Mouse (Mus musculus) left cerebral cortex, postnatal 25 days (tissue): ENCODE measurements around the gene Pnpla2. TPM values are rescaled to one million over a fixed set of nuclear protein-coding genes. Genes with fewer than 3 reads are reported as not detected.

Experiments used
- DNase-seq, 2 experiments: peaks; one replicate each; pipeline ENCODE4 v3.0.0; 2022; ENCODE audit warnings: low spot score in 2 of 2, mixed read lengths in 1 of 2
- intact Hi-C: fragments of 180-260 bp; cut with DNase I; formaldehyde crosslinking; loops from one replicate; pipeline ENCODE4 v1.15.1; 2025
- total RNA-seq, 2 experiments: library from RNA; stranded (reverse); gene quantifications; 2 replicates each; pipeline ENCODE4 v1.2.3; 2021

Gene Pnpla2
- total RNA-seq, 2 experiments from 2014 or later = 21.4 to 28.6 TPM

- no peak for DNase-seq
- intact Hi-C loops = no loop called here
Measured at GRCm38 (mm10) chr7:141497600-141497999, 42.6 kb downstream of the Pnpla2 start.

DNA sequence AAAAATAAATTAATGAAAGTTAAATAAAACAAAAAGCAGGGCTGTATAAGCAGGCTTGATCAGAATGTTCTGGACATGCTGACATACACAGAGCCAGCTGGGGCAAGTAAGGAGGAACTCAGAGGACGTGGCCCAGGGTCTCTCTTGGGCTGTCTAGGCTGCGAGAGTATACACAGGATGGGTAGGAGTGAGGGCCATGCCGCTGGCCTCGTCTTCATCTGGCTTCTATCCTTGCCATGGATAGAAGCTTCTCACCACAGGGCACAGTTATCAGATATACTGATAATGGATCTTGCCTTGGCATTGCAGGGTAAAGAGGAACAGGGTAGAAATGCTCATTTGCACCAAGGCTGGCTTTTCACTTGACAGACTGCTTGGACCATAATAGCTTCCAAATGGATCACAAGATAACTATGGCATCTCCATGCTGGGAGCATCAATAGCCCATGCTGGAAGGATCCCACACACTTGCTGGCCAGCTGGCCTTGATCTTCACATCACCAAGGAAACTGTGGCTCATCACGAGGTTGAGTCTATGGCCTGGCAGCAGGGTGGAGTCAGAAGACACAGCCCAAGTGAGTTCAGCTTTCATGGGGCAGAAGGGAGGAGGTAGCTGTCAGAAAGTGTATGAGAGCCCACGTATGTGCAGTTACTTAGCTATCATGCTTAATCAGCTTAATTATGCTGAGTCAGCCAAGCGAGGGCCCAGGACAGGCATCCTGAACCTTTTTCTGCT, 47.0 kb downstream of the Pnpla2 start:
- intact Hi-C loops = no loop called here
- no peak for DNase-seq

GRCm38 (mm10) chr7:141502556-141502905, 47.5 kb downstream of the Pnpla2 start:
- DNase-seq = no peak
- intact Hi-C loops = no loop called here

GRCm38 (mm10) chr7:141506278-141506677, 51.3 kb downstream of the Pnpla2 start:
- intact Hi-C loops = no loop called here
- DNase-seq = no peak

GRCm38 (mm10) chr7:141508160-141508559, 53.2 kb downstream of the Pnpla2 start:
- intact Hi-C loops = no loop called here
- no peak for DNase-seq

- intact Hi-C loops = no loop called here
- DNase-seq = no peak
Measured at GRCm38 (mm10) chr7:141510196-141510595, 55.2 kb downstream of the Pnpla2 start.

Other genes with a start within 250 kb of the Pnpla2 start
- not detected for gene Lmntd2, start 241.1 kb upstream of the Pnpla2 start, total RNA-seq
- gene Rassf7, start 239.3 kb upstream of the Pnpla2 start, total RNA-seq = 1 to 10 TPM in 1 of 2 experiments, under 1 TPM in 1; 0.78 to 1.5 TPM
- 10 to 100 TPM; 75.5 to 76.4 TPM for gene Phrf1, start 226.4 kb upstream of the Pnpla2 start, total RNA-seq
- gene Irf7, start 188.7 kb upstream of the Pnpla2 start, total RNA-seq = 1 to 10 TPM in 1 of 2 experiments, under 1 TPM in 1; 0.78 to 1.1 TPM
- not detected for gene Cdhr5, start 178.4 kb upstream of the Pnpla2 start, total RNA-seq
- not detected for gene Sct, start 176.1 kb upstream of the Pnpla2 start, total RNA-seq
- gene Drd4, start 163.2 kb upstream of the Pnpla2 start, total RNA-seq = under 1 TPM; 0.41 to 0.66 TPM
- gene Deaf1, start 127.5 kb upstream of the Pnpla2 start, total RNA-seq = 10 to 100 TPM; 71.8 to 76.6 TPM
- gene Tmem80, start 127.5 kb upstream of the Pnpla2 start, total RNA-seq = 10 to 100 TPM; 33.4 to 34.6 TPM
- 1 to 10 TPM; 3.0 to 3.3 TPM for gene Eps8l2, start 116.3 kb upstream of the Pnpla2 start, total RNA-seq
- gene Taldo1, start 63.0 kb upstream of the Pnpla2 start, total RNA-seq = 100 to 1,000 TPM; 103 TPM
- gene Gatd1, start 41.1 kb upstream of the Pnpla2 start, total RNA-seq = 10 to 100 TPM; 41.3 to 48.4 TPM
- 100 to 1,000 TPM; 288 to 314 TPM for gene Cend1, start 25.7 kb upstream of the Pnpla2 start, total RNA-seq
- 100 to 1,000 TPM; 292 to 311 TPM for gene Slc25a22, start 17.3 kb upstream of the Pnpla2 start, total RNA-seq
- gene Pidd1, start 11.2 kb upstream of the Pnpla2 start, total RNA-seq = under 1 TPM; 0.64 to 0.96 TPM
- 100 to 1,000 TPM; 488 to 498 TPM for gene Rplp2, start 7.8 kb upstream of the Pnpla2 start, total RNA-seq
- 1 to 10 TPM; 2.5 to 4.1 TPM for gene Cracr2b, start 5.9 kb downstream of the Pnpla2 start, total RNA-seq
- 10 to 100 TPM; 25.3 to 29.6 TPM for gene Cd151, start 12.2 kb downstream of the Pnpla2 start, total RNA-seq
- gene Polr2l, start 19.9 kb downstream of the Pnpla2 start, total RNA-seq = 10 to 100 TPM; 40.8 to 45.7 TPM
- gene Tspan4, start 20.0 kb downstream of the Pnpla2 start, total RNA-seq = 10 to 100 TPM; 13.8 to 16.6 TPM
- gene Chid1, start 84.7 kb downstream of the Pnpla2 start, total RNA-seq = 10 to 100 TPM; 66.7 to 68.0 TPM
- 100 to 1,000 TPM; 194 to 208 TPM for gene Ap2a2, start 107.0 kb downstream of the Pnpla2 start, total RNA-seq
- not detected for gene Muc6, start 200.1 kb downstream of the Pnpla2 start, total RNA-seq
- gene Muc2, start 235.1 kb downstream of the Pnpla2 start, total RNA-seq = under 1 TPM in 1 of 2 experiments, not detected in 1; 0.43 TPM